Mouse (Mus musculus): ENCODE measurements around the gene Il1f9.

DNA sequence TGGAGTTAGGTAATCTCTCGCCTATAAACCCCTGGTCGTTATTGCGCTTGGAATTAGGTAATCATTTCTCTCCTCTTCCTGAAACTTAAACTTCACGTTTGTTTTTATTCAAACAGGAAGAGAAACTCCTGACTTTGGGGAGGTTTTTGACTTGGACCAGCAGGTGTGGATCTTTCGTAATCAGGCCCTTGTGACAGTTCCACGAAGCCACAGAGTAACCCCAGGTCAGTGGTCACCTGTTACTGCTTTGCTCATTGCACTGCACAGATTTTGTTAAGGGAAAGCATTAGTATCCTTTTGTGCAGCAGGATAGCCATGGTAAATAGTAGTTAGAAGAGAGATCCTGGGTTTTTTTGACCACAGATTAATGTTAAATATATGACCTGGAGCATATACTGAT, 1.3 kb downstream of the Il1f9 start:
- TF ChIP-seq CTCF (IDR thresholded peaks at IDR 0.05) (no peak), EP300 (IDR thresholded peaks at IDR 0.05; ENCODE audit: insufficient read depth, low read depth, low read length) (no peak)

Data from heart, adult 2 months (tissue).